18 mouse cellular contexts compared by ENCODE assay signal in the genomic region with DNA sequence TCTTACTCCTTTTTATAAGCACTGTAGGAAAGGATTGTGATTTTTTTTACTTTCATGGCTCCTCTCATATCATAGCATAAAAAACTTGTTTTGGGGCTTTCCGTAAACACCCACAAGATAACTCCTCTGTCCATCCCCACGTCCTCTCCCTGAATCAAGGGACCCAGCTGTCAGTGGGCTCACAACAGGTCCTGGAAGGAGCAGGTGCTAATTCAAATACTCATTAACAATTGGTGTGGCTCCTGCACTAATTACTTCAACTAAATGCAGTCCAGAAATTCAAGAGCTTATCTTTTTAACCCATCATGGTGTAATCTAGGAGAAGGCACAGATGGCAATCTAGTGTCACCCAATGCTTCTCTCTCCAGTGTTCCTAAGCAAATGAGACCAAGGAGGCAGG. TPM values are rescaled to one million over a fixed set of nuclear protein-coding genes. Genes with fewer than 3 reads are reported as not detected.
"Had no signal": no experiment of that assay in that cellular context is flagged by ENCODE, and none has a peak within 500 bp of the region (broad histone marks: within the 10 kb centered on the region; RNA-seq: fewer than 3 reads in every experiment).

No protein-coding gene starts in this region.

- H3K4me3 ChIP-seq: layer of hippocampus, adult 2 months; limb, embryonic 10.5 days; liver, embryonic 15.5 days; stomach, embryonic 15.5 days had no signal

- H3K27ac ChIP-seq: kidney, postnatal 0 days; layer of hippocampus, adult 2 months; limb, embryonic 10.5 days; liver, embryonic 15.5 days; stomach, embryonic 15.5 days had no signal

- H3K4me2 ChIP-seq: liver, embryonic 11.5 days; liver, embryonic 15.5 days; stomach, embryonic 15.5 days had no signal

- DNase-seq: kidney, adult 11 months; kidney, adult 9 months; kidney, postnatal 4 days; lung, adult 2 months; lung, postnatal 36 days; right cerebral cortex, postnatal 14 days; thymus, adult 2 months; thymus, postnatal 25 days had no signal

- H3K9me3 ChIP-seq: limb, embryonic 10.5 days; liver, embryonic 15.5 days; stomach, embryonic 15.5 days had no signal

- H3K27me3 ChIP-seq: liver, embryonic 15.5 days; stomach, embryonic 15.5 days had no signal

- ATAC-seq: lung, postnatal 0 days; midbrain, embryonic 16.5 days had no signal

- H3K36me3 ChIP-seq: limb, embryonic 10.5 days; liver, embryonic 15.5 days; stomach, embryonic 15.5 days had no signal

- H3K9ac ChIP-seq: liver, embryonic 15.5 days; stomach, embryonic 15.5 days had no signal

- H3K4me1 ChIP-seq: limb, embryonic 10.5 days; liver, embryonic 15.5 days; stomach, embryonic 15.5 days had no signal

RNA-seq across cellular contexts. Expression of gene Elavl4, which starts 8.9 kb away (rescaled TPM):
- total RNA-seq: neutrophil, adult 5-6 weeks had no signal

RNA-seq across cellular contexts. Expression of gene Agbl4, which starts 36.9 kb away (rescaled TPM):
- total RNA-seq: megakaryocyte progenitor cell, adult 5-6 weeks; neutrophil, adult 5-6 weeks had no signal
- polyA plus RNA-seq: limb, embryonic 10.5 days; liver, embryonic 11.5 days; liver, embryonic 15.5 days had no signal
